Mouse (Mus musculus): Measurements from ENCODE around the gene Sirt2.

DNA sequence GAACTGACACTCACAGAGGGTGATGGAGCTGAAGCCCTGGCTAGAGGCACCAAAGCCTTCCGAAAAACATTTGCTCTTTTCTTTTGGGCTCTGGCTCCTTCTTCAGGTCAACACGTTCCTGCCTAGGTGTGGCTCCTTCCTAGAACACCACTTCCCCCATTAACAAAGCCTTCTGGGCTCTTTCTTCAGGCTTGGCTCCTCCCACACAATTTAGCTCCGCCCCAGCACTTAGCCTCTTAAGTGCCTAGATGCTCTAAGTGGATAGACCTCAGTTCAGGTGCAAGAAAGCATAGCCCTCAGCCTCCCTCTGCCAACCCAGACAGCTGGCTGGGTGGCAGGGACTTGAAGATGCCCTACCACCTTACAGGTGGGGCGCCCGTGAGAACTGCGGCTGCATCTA lies 30.8 kb upstream of the Sirt2 start:
- TF ChIP-seq CTCF (IDR thresholded peaks at IDR 0.05; ENCODE audit: borderline replicate concordance, control insufficient read depth, extremely low read depth, insufficient read depth, low read length, poor library complexity) (no peak), POLR2A (IDR thresholded peaks at IDR 0.05; ENCODE audit: control insufficient read depth, extremely low read depth, insufficient read depth, low read length, poor library complexity) (no peak)
